ENCODE assay signal across 8 mouse cellular contexts in the genomic region with DNA sequence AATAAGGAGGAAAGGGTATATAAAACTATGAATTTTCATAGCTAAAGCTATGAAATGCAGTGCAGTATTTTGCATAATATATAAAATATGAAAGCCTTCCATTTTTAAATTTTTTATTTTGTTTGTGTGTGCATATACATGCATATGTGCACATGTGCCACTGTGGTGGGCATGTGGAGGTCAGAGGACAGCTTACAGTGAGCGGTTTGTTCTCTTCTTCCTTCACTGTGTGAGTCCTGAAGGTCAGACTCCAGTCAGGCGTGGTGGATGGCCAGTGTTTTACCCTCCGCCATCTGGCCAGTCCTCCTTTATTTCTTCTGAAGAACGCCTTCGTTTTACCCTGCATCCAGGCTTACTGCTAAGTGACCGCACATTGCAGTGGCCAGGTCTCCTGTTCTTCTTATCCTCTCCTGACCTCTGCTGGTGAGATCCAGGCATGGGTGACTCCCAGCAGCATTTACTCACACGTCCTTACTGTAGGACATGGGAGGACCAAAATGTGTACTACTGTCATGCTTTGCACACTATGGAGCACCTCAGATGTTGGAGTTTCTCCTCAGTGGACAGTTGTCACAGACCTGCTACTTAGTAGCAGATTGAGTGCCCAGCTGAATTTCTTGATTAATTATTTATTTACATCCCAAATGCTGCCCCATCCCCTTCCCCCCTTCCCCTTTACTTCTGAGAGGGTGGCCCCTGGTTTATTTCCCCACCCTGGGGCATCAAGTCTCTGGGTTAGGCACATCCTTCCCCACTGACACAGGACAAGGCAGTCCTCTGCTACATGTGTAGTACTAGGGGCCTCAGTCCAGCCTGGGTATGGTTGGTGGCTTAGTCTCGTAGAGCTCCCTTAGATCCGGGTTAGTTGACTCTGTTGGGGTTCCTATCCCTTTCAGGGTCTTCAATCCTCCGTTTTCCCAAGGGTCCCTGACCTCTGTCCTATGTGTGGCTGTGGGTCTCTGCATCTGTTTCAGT.
DNase-seq lines count a peak whose midpoint lies in the region; ATAC-seq and TF ChIP-seq lines count a peak whose summit lies in the region.

No protein-coding gene starts in this region.

- no peaks in the 10 kb centered on the region for H3K9me3 ChIP-seq in ES-E14 (ENCODE audit: control insufficient read depth, insufficient read depth, low read depth, low read length)
- no peaks in the 10 kb centered on the region for H3K9me3 ChIP-seq in forebrain, embryonic 16.5 days (ENCODE audit: control insufficient read depth, low read length)
- no peaks in the 10 kb centered on the region for H3K9me3 ChIP-seq in lung, embryonic 14.5 days (ENCODE audit: low read depth, low read length)

- no peak overlapping the region for H3K27ac ChIP-seq in ES-E14 (ENCODE audit: insufficient read depth, low read depth, low read length, poor library complexity, severe bottlenecking)
- H3K27ac ChIP-seq in forebrain, embryonic 16.5 days (ENCODE audit: low read length) = no peak overlapping the region
- H3K27ac ChIP-seq in lung, embryonic 14.5 days (ENCODE audit: low read depth) = no peak overlapping the region

- peak; percentile 87 for ATAC-seq in forebrain, embryonic 16.5 days
- peak; percentile 82 to 93 for ATAC-seq in hematopoietic stem cell, adult 5-6 weeks (replicated peaks in 1 of 2; ENCODE audit: insufficient read depth in 1 of 2, low FRiP score in 2 of 2, low TSS enrichment in 1 of 2, low read depth in 1 of 2, poor library complexity in 2 of 2, severe bottlenecking in 2 of 2)
- peak; percentile 89 for ATAC-seq in lung, embryonic 14.5 days (ENCODE audit: insufficient read depth)

- no peak overlapping the region for H3K4me2 ChIP-seq in forebrain, embryonic 16.5 days (ENCODE audit: low read length)
- H3K4me2 ChIP-seq in lung, embryonic 14.5 days = no peak overlapping the region

- no peaks in the 10 kb centered on the region for H3K27me3 ChIP-seq in forebrain, embryonic 16.5 days (replicated peaks; ENCODE audit: control insufficient read depth, insufficient read depth, low read length)
- no peaks in the 10 kb centered on the region for H3K27me3 ChIP-seq in lung, embryonic 14.5 days (ENCODE audit: insufficient read depth, low read length)

- peak; percentile 25 for DNase-seq in ES-E14 (ENCODE audit: low read depth, low spot score)
- peak; percentile 84 for DNase-seq in cerebellum, adult 11-12 months
- peak; percentile 79 to 84 for DNase-seq in layer of hippocampus, adult 8-10 months (ENCODE audit: low spot score in 2 of 2)
- DNase-seq in lung, embryonic 14.5 days = peak; percentile 89
- peak; percentile 52 for DNase-seq in ovary, postnatal 10 days (ENCODE audit: low spot score)
- peak; percentile 22 to 66 for DNase-seq in thymus, postnatal 10 days (ENCODE audit: low spot score in 2 of 2)

- H3K4me1 ChIP-seq in ES-E14 (ENCODE audit: control insufficient read depth in 2 of 2, insufficient read depth in 2 of 2, low read length in 2 of 2, poor library complexity in 1 of 2) = peaks cover 3 to 11% of the 10 kb centered on the region in 2 experiments; a peak in 3 of 4 replicates
- H3K4me1 ChIP-seq in forebrain, embryonic 16.5 days (replicated peaks; ENCODE audit: control insufficient read depth, insufficient read depth, low read length) = 0 out of 2 replicates have a peak, but pooled peaks cover 5% of the 10 kb centered on the region
- no peaks in the 10 kb centered on the region for H3K4me1 ChIP-seq in lung, embryonic 14.5 days (ENCODE audit: insufficient read depth)

- WGBS in forebrain, embryonic 16.5 days = 33% methylated on average over 10 of the region's 10 CpGs
- WGBS in lung, embryonic 14.5 days = 37% methylated on average over 10 of the region's 10 CpGs

- peak; percentile 95 for TF ChIP-seq CTCF in lung, embryonic 14.5 days (IDR thresholded peaks at IDR 0.05; ENCODE audit: low read depth)

- no peak overlapping the region for H3K9ac ChIP-seq in ES-E14 (ENCODE audit: insufficient read depth, low read depth, low read length, poor library complexity, severe bottlenecking)
- H3K9ac ChIP-seq in forebrain, embryonic 16.5 days (replicated peaks; ENCODE audit: low read depth, low read length) = no peak overlapping the region
- H3K9ac ChIP-seq in lung, embryonic 14.5 days = no peak overlapping the region

- peaks cover 2% of the 10 kb centered on the region; the same call in 1 of the 2 replicates for H3K36me3 ChIP-seq in ES-E14 (ENCODE audit: control insufficient read depth, insufficient read depth, low read length, poor library complexity, severe bottlenecking)
- no peaks in the 10 kb centered on the region for H3K36me3 ChIP-seq in forebrain, embryonic 16.5 days (ENCODE audit: control insufficient read depth, insufficient read depth)
- peaks cover 11% of the 10 kb centered on the region for H3K36me3 ChIP-seq in lung, embryonic 14.5 days (ENCODE audit: insufficient read depth)

- H3K4me3 ChIP-seq in ES-E14 (ENCODE audit: insufficient read depth in 1 of 2, low read depth in 1 of 2, low read length in 2 of 2, poor library complexity in 1 of 2, severe bottlenecking in 1 of 2) = no peak overlapping the region
- H3K4me3 ChIP-seq in forebrain, embryonic 16.5 days (replicated peaks; ENCODE audit: low read length) = no peak overlapping the region
- H3K4me3 ChIP-seq in lung, embryonic 14.5 days (ENCODE audit: low read depth, low read length) = no peak overlapping the region

- in situ Hi-C loops in ES-E14 (cut with MboI; ENCODE audit: low sequenced_read_pairs in 2 of 2, unreplicated experiment in 2 of 2) = loop anchor here (5.0 to 25.0 kb wide), 2 partner anchors 193 kb away; a partner anchor contains a TSS

TF ChIP-seq in ES-E14, 5 proteins besides CTCF, POLR2A, EP300 and RAD21:
- TF ChIP-seq CHD2 (IDR thresholded peaks at IDR 0.05; ENCODE audit: low read depth, low read length) (no peak), ZC3H11A (IDR thresholded peaks at IDR 0.05; ENCODE audit: borderline replicate concordance, low read depth, low read length) (peak; percentile 78; the same call in 1 of the 2 replicates)

Comparison
In these comparisons a context has a peak if more than half of its experiments do, and no peak if none do; other contexts are left out.
1. DNase-seq: peak in every context shown above with its lines; median percentile 89 in lung, embryonic 14.5 days; 84 in cerebellum, adult 11-12 months; 82 in layer of hippocampus, adult 8-10 months; 52 in ovary, postnatal 10 days; 44 in thymus, postnatal 10 days; 25 in ES-E14.